In the genomic region with DNA sequence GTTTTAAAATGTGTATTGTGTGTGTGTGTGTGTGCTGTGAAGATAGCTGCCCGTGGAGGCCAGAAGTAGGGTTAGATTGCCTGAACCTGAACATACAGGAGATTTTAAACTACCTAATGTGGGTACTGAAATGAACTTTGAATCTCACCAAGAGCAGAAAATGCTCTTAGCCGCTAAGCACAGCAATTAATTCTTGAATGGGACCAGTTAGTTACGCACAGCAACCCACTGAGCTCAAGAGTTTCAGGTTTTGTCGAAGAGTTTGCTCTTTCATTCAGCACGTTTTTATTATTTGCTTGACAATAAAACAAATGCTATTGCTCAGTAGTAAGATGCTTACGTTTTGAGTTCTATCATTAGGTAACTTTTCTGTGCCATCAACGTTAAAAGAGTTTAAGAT, we compare ENCODE assay signal across 18 mouse cellular contexts. TPM values are rescaled to one million over a fixed set of nuclear protein-coding genes. Genes with fewer than 3 reads are reported as not detected.
DNase-seq lines count a peak whose midpoint lies in the region; TF ChIP-seq lines count a peak whose summit lies in the region.
"Had no signal": no experiment of that assay in that cellular context is flagged by ENCODE, and none has a peak within 500 bp of the region (broad histone marks: within the 10 kb centered on the region; RNA-seq: fewer than 3 reads in every experiment).

No protein-coding gene starts in this region.

- no peak for TF ChIP-seq CTCF in layer of hippocampus, adult 2 months (conservative IDR thresholded peaks at IDR 0.05)

- no peak overlapping the region for H3K4me3 ChIP-seq in layer of hippocampus, adult 2 months
- H3K4me3 ChIP-seq: embryonic facial prominence, embryonic 10.5 days; embryonic facial prominence, embryonic 12.5 days; forebrain, embryonic 13.5 days; forebrain, embryonic 15.5 days had no signal

- no peak for DNase-seq in layer of hippocampus, adult 2 months (ENCODE audit: low spot score in 2 of 2)
- no peak for DNase-seq in layer of hippocampus, adult 9-11 months
- DNase-seq in ES-CJ7 (ENCODE audit: low read depth, low spot score) (peak; percentile 12), ZHBTc4 (ENCODE audit: low read depth, low spot score) (peak; percentile 26)
- DNase-seq in cerebellum, adult 9-11 months: no peak
- DNase-seq: adrenal gland, adult 2 months; adrenal gland, postnatal 10 days; adrenal gland, postnatal 25 days; cerebellum, adult 11 months; cerebellum, adult 18-20 months; cerebellum, adult 8-10 months; cerebellum, postnatal 10 days; cerebellum, postnatal 25 days; forebrain, postnatal 0 days had no signal

- H3K27ac ChIP-seq in layer of hippocampus, adult 2 months: peak overlapping the region; percentile 49
- H3K27ac ChIP-seq: embryonic facial prominence, embryonic 10.5 days; embryonic facial prominence, embryonic 12.5 days; forebrain, embryonic 13.5 days; forebrain, embryonic 15.5 days had no signal

RNA-seq across cellular contexts. Expression of gene Cfap54, which starts 23.9 kb away (rescaled TPM):
- total RNA-seq in layer of hippocampus, adult 2 months (2021): 10 to 100 TPM; 20.7 to 22.9 TPM

RNA-seq across cellular contexts. Expression of gene Cdk17, which starts 55.3 kb away (rescaled TPM):
- total RNA-seq in layer of hippocampus, adult 2 months (2021): 100 to 1,000 TPM; 206 to 219 TPM

Comparison
In these comparisons a context has a peak if more than half of its experiments do, and no peak if none do; other contexts are left out.
1. DNase-seq: peak in ES-CJ7 (single experiment) and ZHBTc4 (single experiment); none in layer of hippocampus, adult 2 months (0 of 2), layer of hippocampus, adult 9-11 months (single experiment) and cerebellum, adult 9-11 months (single experiment).